Mouse (Mus musculus) adrenal gland, postnatal 4 days (tissue): Measurements from ENCODE around the gene Gm10309. TPM values are rescaled to one million over a fixed set of nuclear protein-coding genes. Genes with fewer than 3 reads are reported as not detected.

Experiments
- total RNA-seq, 2 experiments: library from RNA; stranded (reverse); gene quantifications; 2 replicates each; pipeline ENCODE4 v1.2.3; 2021

The Gm10309 gene
- total RNA-seq, 2 experiments from 2014 or later = 0.25 TPM; not detected in 1

Other genes with a start within 250 kb of the Gm10309 start
- 100 to 1,000 TPM; 129 to 150 TPM for gene Epas1, start 248.5 kb upstream of the Gm10309 start, total RNA-seq